ENCODE assay signal across 8 mouse cellular contexts in genomic region chr8:120449608-120450031, GRCm38 (mm10).
A peak's percentile ranks its signal among the peaks of the same experiment; 100 is the strongest.
DNase-seq lines count a peak whose midpoint lies in the region; ATAC-seq lines count a peak whose summit lies in the region.

No protein-coding gene starts in this region.

- peaks cover 34% of the 10 kb centered on the region for H3K4me1 ChIP-seq in kidney, embryonic 14.5 days (ENCODE audit: control insufficient read depth, insufficient read depth, low read length)
- H3K4me1 ChIP-seq in hindbrain, embryonic 14.5 days (replicated peaks; ENCODE audit: control insufficient read depth, insufficient read depth, low read length) = peaks cover 46% of the 10 kb centered on the region
- H3K4me1 ChIP-seq in midbrain, embryonic 14.5 days (ENCODE audit: control insufficient read depth, insufficient read depth, low read length) = peaks cover 26% of the 10 kb centered on the region

- H3K4me2 ChIP-seq in kidney, embryonic 14.5 days (replicated peaks; ENCODE audit: low read depth, low read length) = peak overlapping the region; percentile 23; the same call in 1 of the 2 replicates
- no peak overlapping the region; the same call in 1 of the 2 replicates for H3K4me2 ChIP-seq in hindbrain, embryonic 14.5 days (replicated peaks)
- no peak overlapping the region; the same call in 1 of the 2 replicates for H3K4me2 ChIP-seq in midbrain, embryonic 14.5 days (ENCODE audit: low read length)

- no peaks in the 10 kb centered on the region for H3K36me3 ChIP-seq in kidney, embryonic 14.5 days (ENCODE audit: control insufficient read depth, insufficient read depth, low read length)
- H3K36me3 ChIP-seq in hindbrain, embryonic 14.5 days (replicated peaks; ENCODE audit: control insufficient read depth, insufficient read depth) = no peaks in the 10 kb centered on the region
- H3K36me3 ChIP-seq in midbrain, embryonic 14.5 days (ENCODE audit: control insufficient read depth, insufficient read depth, low read length) = no peaks in the 10 kb centered on the region

- H3K9me3 ChIP-seq in kidney, embryonic 14.5 days (ENCODE audit: control insufficient read depth, low read length) = no peaks in the 10 kb centered on the region
- H3K9me3 ChIP-seq in hindbrain, embryonic 14.5 days (ENCODE audit: control insufficient read depth, low read length) = no peaks in the 10 kb centered on the region
- H3K9me3 ChIP-seq in midbrain, embryonic 14.5 days (ENCODE audit: control insufficient read depth, low read length) = no peaks in the 10 kb centered on the region

- WGBS in kidney, embryonic 14.5 days = 7% methylated on average over 17 of the region's 17 CpGs
- 8% methylated on average over 17 of the region's 17 CpGs for WGBS in hindbrain, embryonic 14.5 days
- 16% methylated on average over 16 of the region's 17 CpGs for WGBS in midbrain, embryonic 14.5 days

- no peak overlapping the region for H3K27ac ChIP-seq in kidney, embryonic 14.5 days (ENCODE audit: low read depth, low read length)
- H3K27ac ChIP-seq in hindbrain, embryonic 14.5 days = peak overlapping the region; percentile 62
- H3K27ac ChIP-seq in midbrain, embryonic 14.5 days (replicated peaks; ENCODE audit: low read depth, low read length) = peak overlapping the region; percentile 66

- peak; percentile 59 for ATAC-seq in kidney, embryonic 14.5 days (ENCODE audit: low FRiP score, low TSS enrichment)
- peak; percentile 31; the same call in 1 of the 2 replicates for ATAC-seq in hindbrain, embryonic 14.5 days (ENCODE audit: low FRiP score)
- ATAC-seq in midbrain, embryonic 14.5 days (ENCODE audit: low FRiP score, low TSS enrichment) = no peak
- no peak for ATAC-seq in activated CD4-positive, CD25-positive, alpha-beta regulatory T cell, adult 4 months

- no peak for DNase-seq in kidney, adult 11 months
- peak; percentile 64 for DNase-seq in embryo, embryonic 11 days
- no peak for DNase-seq in hindbrain, embryonic 14.5 days (ENCODE audit: low spot score)
- peak; percentile 65 for DNase-seq in midbrain, embryonic 14.5 days
- no peak for DNase-seq in T-cell, adult 2 months (ENCODE audit: low spot score)
- no peak for DNase-seq in B cell, adult 2 months

- no peak overlapping the region for H3K9ac ChIP-seq in kidney, embryonic 14.5 days (ENCODE audit: low read depth, low read length)
- H3K9ac ChIP-seq in hindbrain, embryonic 14.5 days = peak overlapping the region; percentile 34; the same call in 1 of the 2 replicates
- H3K9ac ChIP-seq in midbrain, embryonic 14.5 days (replicated peaks; ENCODE audit: low read length) = 0 out of 2 replicates have a peak overlapping the region, but pooled peaks have one; percentile 20

- H3K27me3 ChIP-seq in kidney, embryonic 14.5 days (ENCODE audit: control insufficient read depth, insufficient read depth, low read length) = peaks cover 4% of the 10 kb centered on the region
- H3K27me3 ChIP-seq in hindbrain, embryonic 14.5 days (ENCODE audit: control insufficient read depth, insufficient read depth, low read length) = no peaks in the 10 kb centered on the region
- no peaks in the 10 kb centered on the region for H3K27me3 ChIP-seq in midbrain, embryonic 14.5 days (ENCODE audit: control insufficient read depth, insufficient read depth, low read length)

- no peak overlapping the region for H3K4me3 ChIP-seq in kidney, embryonic 14.5 days (ENCODE audit: low read length)
- no peak overlapping the region for H3K4me3 ChIP-seq in hindbrain, embryonic 14.5 days (replicated peaks; ENCODE audit: low read length)
- no peak overlapping the region for H3K4me3 ChIP-seq in midbrain, embryonic 14.5 days (replicated peaks; ENCODE audit: low read depth, low read length)

Comparison
In these comparisons a context has a peak if more than half of its experiments do, and no peak if none do; other contexts are left out.
1. ATAC-seq: peak in kidney, embryonic 14.5 days (single experiment) and hindbrain, embryonic 14.5 days (single experiment); none in midbrain, embryonic 14.5 days (single experiment) and activated CD4-positive, CD25-positive, alpha-beta regulatory T cell, adult 4 months (single experiment).
2. DNase-seq: peak in embryo, embryonic 11 days (single experiment) and midbrain, embryonic 14.5 days (single experiment); none in kidney, adult 11 months (single experiment), hindbrain, embryonic 14.5 days (single experiment), T-cell, adult 2 months (single experiment) and B cell, adult 2 months (0 of 2).